Mouse (Mus musculus) thymus, adult 18-20 months (tissue): ENCODE measurements around the gene Plin5.
"Not testable (repeated sequence)": the region's sequence is repeated elsewhere in the genome, so short reads cannot be mapped to it uniquely, and the experiment has no call there.

Source experiments
- DNase-seq, 2 experiments: peaks; one replicate each; pipeline ENCODE4 v3.0.0; 2022; ENCODE audit warnings: mixed read lengths in 2 of 2

Gene Plin5

DNA sequence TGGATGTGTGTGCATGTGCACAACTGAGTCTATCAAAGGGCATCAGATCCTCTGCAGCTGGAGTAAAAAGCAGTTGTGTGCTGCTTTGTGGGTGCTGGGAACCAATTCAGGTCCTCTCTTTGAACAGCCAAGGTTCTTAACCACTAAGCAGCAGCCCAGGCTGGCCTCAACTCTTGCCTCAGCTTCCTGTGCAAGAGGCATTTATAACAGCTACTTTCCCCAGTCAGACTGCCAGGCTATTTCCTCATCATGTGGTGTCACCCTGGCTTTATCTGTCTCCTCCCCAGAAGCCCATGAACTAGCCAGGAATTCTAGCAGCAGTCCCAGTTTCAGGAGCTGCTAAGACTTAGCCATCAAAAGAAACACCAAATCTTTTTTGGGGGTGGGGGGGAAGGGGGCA is 50.9 kb downstream of the Plin5 start:
- DNase-seq, result no peak

DNA sequence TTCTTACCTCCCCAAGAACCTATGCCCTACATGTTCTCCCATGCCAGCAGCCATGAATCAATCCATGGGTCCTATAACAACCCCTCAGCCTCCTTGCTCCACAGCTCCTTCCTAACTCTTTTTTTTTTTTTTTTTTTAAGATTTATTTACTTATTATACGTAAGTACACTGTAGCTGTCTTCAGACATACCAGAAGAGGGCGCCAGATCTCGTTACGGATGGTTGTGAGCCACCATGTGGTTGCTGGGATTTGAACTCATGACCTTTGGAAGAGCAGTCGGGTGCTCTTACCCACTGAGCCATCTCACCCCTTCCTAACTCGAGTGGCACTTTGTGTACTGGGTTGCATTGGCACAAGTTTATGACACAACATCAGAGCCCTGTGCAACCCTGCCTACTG is 51.7 kb downstream of the Plin5 start:
- not testable (repeated sequence) for DNase-seq

DNA sequence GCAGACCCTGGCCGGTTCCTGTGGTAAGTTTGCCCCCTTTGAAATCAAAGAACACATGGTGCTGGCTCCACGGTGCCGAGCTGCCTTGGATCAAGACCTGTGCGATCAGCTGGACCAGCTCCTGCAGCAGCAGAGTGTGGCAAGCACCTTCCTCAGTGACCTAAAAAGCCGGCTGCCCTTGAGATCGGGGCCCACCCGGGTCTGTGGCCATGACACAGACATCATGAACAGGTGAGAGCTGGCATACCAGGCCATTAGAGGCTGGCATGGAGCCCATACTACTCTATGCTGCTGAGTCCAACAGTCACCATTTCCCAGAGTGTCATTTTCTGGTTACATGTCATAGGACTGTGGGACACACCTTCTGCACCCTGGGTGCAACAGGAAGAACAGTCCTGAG is 55.3 kb downstream of the Plin5 start:
- no peak for DNase-seq
